Mouse (Mus musculus): ENCODE results near the gene Glcci1. TPM values are rescaled to one million over a fixed set of nuclear protein-coding genes. Genes with fewer than 3 reads are reported as not detected.

Gene Glcci1
- total and polyA plus RNA-seq, 3 experiments, result 1.8 to 31.1 (median 7.9) TPM

DNA sequence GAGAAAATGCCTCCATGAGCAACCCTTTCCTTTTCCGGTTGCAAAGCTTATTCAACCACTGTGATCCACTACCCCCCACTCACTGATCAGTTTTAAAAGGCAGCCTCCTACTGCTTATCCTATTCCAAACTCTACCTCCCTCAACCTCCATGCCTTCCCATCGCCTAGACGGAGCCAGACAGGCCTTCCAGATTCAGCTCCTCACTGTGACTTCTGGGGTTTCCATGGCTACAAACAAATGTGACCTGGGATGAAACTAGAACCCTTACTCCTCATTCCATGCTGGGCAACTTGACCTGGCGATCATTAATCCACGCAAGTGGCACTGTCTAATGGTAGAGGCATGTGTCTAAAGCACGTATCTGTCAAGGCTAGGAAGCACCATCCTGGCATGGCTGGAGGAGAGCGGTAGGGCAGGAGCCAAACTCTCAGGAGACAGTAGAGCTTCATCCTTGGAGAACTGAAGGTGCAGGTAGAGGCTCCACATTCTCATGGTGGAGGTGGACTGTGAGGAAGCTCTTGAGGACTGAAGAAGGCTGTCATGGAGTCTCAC, 119.4 kb downstream of the Glcci1 start:
- TF ChIP-seq CHD2 (IDR thresholded peaks at IDR 0.05; ENCODE audit: low read length), result no peak
- TF ChIP-seq EP300 (IDR thresholded peaks at IDR 0.05; ENCODE audit: low read depth in 1 of 2, low read length in 2 of 2), result no peak
- TF ChIP-seq POLR2AphosphoS2 (IDR thresholded peaks at IDR 0.05; ENCODE audit: low read length), result no peak
- TF ChIP-seq HCFC1 (IDR thresholded peaks at IDR 0.05; ENCODE audit: low read depth, low read length), result no peak
- no peak for TF ChIP-seq MXI1 (IDR thresholded peaks at IDR 0.05; ENCODE audit: low read depth, low read length)
- no peak for TF ChIP-seq JUND (IDR thresholded peaks at IDR 0.05; ENCODE audit: low read depth, low read length)
- TF ChIP-seq KAT2A (conservative IDR thresholded peaks at IDR 0.05; ENCODE audit: low read depth, low read length), result no peak
- TF ChIP-seq BHLHE40 (IDR thresholded peaks at IDR 0.05; ENCODE audit: borderline replicate concordance, low read depth, low read length), result no peak
- no peak for TF ChIP-seq NRF1 (IDR thresholded peaks at IDR 0.05; ENCODE audit: insufficient read depth, low read depth, low read length, poor library complexity, severe bottlenecking)
- TF ChIP-seq ZC3H11A (IDR thresholded peaks at IDR 0.05; ENCODE audit: low read depth, low read length), result no peak
- no peak for TF ChIP-seq UBTF (IDR thresholded peaks at IDR 0.05; ENCODE audit: borderline replicate concordance, insufficient read depth, low read depth, low read length)
- Histone ChIP-seq H3K36me3 (ENCODE audit: control insufficient read depth in 1 of 2, insufficient read depth in 2 of 2, low read length in 2 of 2) (peaks cover 0 to 29% of the 10 kb centered on the region in 2 experiments; a peak in 2 of 4 replicates), H3K9ac (ENCODE audit: control insufficient read depth, low read depth, low read length, poor library complexity, severe bottlenecking) (no peak overlapping the region)

DNA sequence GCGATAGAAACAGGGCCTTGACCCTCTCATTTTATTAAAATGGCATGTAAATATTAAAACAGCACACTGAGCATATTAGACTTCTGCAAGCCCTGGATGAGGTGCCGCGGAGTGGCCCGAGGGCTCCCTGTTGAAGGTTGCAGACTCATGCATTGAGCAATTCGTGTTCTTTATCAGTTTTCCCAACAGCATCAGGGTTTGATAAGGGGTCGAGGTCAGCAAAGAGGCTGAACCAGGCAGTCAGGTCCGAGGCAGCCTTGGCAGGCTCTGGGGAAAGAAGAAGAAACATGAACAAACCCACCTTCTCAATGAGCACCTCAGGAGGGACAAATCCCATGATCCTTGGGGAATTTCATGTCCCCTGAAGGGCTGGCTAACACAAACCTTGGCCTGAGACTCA, 121.1 kb downstream of the Glcci1 start:
- Histone ChIP-seq H3K4me3 (ENCODE audit: control insufficient read depth in 1 of 2, insufficient read depth in 1 of 2, low read depth in 2 of 2, low read length in 2 of 2) (no peak overlapping the region), H3K36me3 (ENCODE audit: control insufficient read depth in 1 of 2, insufficient read depth in 2 of 2, low read length in 2 of 2) (peaks cover 0 to 29% of the 10 kb centered on the region in 2 experiments; a peak in 2 of 4 replicates), H3K9me3 (replicated peaks; ENCODE audit: insufficient read depth, low read length) (no peaks in the 10 kb centered on the region), H3K79me2 (ENCODE audit: control insufficient read depth, insufficient read depth, low read length, poor library complexity) (no peaks in the 10 kb centered on the region), H3K9ac (ENCODE audit: control insufficient read depth, low read depth, low read length, poor library complexity, severe bottlenecking) (no peak overlapping the region), H3K27me3 (ENCODE audit: control insufficient read depth in 1 of 2, insufficient read depth in 2 of 2, low read length in 2 of 2) (no peaks in the 10 kb centered on the region), H3K27ac (ENCODE audit: control insufficient read depth, low read depth, low read length) (no peak overlapping the region), H3K4me1 (ENCODE audit: control insufficient read depth in 1 of 2, insufficient read depth in 2 of 2, low read length in 2 of 2) (peaks cover 9 to 26% of the 10 kb centered on the region in 2 experiments)
- TF ChIP-seq JUND (IDR thresholded peaks at IDR 0.05; ENCODE audit: low read depth, low read length), result no peak
- no peak for TF ChIP-seq NELFE (IDR thresholded peaks at IDR 0.05; ENCODE audit: low read depth, low read length)
- TF ChIP-seq MAFK (IDR thresholded peaks at IDR 0.05; ENCODE audit: borderline replicate concordance, low read depth, low read length), result no peak
- TF ChIP-seq KAT2A (conservative IDR thresholded peaks at IDR 0.05; ENCODE audit: low read depth, low read length), result no peak
- no peak for TF ChIP-seq CHD1 (IDR thresholded peaks at IDR 0.05; ENCODE audit: low read depth, low read length)
- no peak for TF ChIP-seq UBTF (IDR thresholded peaks at IDR 0.05; ENCODE audit: borderline replicate concordance, insufficient read depth, low read depth, low read length)
- no peak for TF ChIP-seq ZKSCAN1 (IDR thresholded peaks at IDR 0.05; ENCODE audit: low read depth, low read length)
- no peak for TF ChIP-seq POLR2AphosphoS5 (IDR thresholded peaks at IDR 0.05; ENCODE audit: borderline replicate concordance, low read depth, low read length)
- no peak for TF ChIP-seq ZC3H11A (IDR thresholded peaks at IDR 0.05; ENCODE audit: low read depth, low read length)
- TF ChIP-seq USF1 (IDR thresholded peaks at IDR 0.05; ENCODE audit: low read depth, low read length), result no peak
- no peak for TF ChIP-seq SMC3 (IDR thresholded peaks at IDR 0.05; ENCODE audit: low read depth, low read length)
- TF ChIP-seq ELF1 (IDR thresholded peaks at IDR 0.05; ENCODE audit: low read depth, low read length), result no peak
- no peak for TF ChIP-seq NRF1 (IDR thresholded peaks at IDR 0.05; ENCODE audit: insufficient read depth, low read depth, low read length, poor library complexity, severe bottlenecking)
- TF ChIP-seq BHLHE40 (IDR thresholded peaks at IDR 0.05; ENCODE audit: borderline replicate concordance, low read depth, low read length), result no peak
- no peak for TF ChIP-seq HCFC1 (IDR thresholded peaks at IDR 0.05; ENCODE audit: low read depth, low read length)
- no peak for TF ChIP-seq MEF2A (IDR thresholded peaks at IDR 0.05; ENCODE audit: extremely low read depth, insufficient replicate concordance, low read depth, low read length, poor library complexity, severe bottlenecking)
- TF ChIP-seq MYC (IDR thresholded peaks at IDR 0.05; ENCODE audit: low read depth, low read length), result no peak
- DNase-seq (ENCODE audit: low read depth, low spot score), result no peak

More for the DNA sequence above, 119.4 kb downstream of the Glcci1 start:
- Histone ChIP-seq H3K4me1 (ENCODE audit: control insufficient read depth in 1 of 2, insufficient read depth in 2 of 2, low read length in 2 of 2) (peaks cover 9 to 26% of the 10 kb centered on the region in 2 experiments), H3K27ac (ENCODE audit: control insufficient read depth, low read depth, low read length) (no peak overlapping the region), H3K9me3 (replicated peaks; ENCODE audit: insufficient read depth, low read length) (no peaks in the 10 kb centered on the region), H3K4me3 (ENCODE audit: control insufficient read depth in 1 of 2, insufficient read depth in 1 of 2, low read depth in 2 of 2, low read length in 2 of 2) (no peak overlapping the region), H3K79me2 (ENCODE audit: control insufficient read depth, insufficient read depth, low read length, poor library complexity) (no peaks in the 10 kb centered on the region), H3K27me3 (ENCODE audit: control insufficient read depth in 1 of 2, insufficient read depth in 2 of 2, low read length in 2 of 2) (no peaks in the 10 kb centered on the region)
- DNase-seq (ENCODE audit: low read depth, low spot score), result no peak

Measured in MEL (cell line).